Mouse (Mus musculus): Measurements from ENCODE around the gene Tsga10ip.

- no peak for TF ChIP-seq EP300 (optimal IDR thresholded peaks at IDR 0.05)
- peak; percentile 51 for TF ChIP-seq CTCF (IDR thresholded peaks at IDR 0.05; ENCODE audit: low read depth)
Measured at GRCm38 (mm10) chr19:5424092-5424781, 21.9 kb upstream of the Tsga10ip start.

Data from stomach, postnatal 0 days (tissue).